Mouse (Mus musculus) embryonic facial prominence, embryonic 11.5 days (tissue): Measurements from ENCODE around the gene Ms4a2. TPM values are rescaled to one million over a fixed set of nuclear protein-coding genes. Genes with fewer than 3 reads are reported as not detected.

ENCODE experiments used
- ATAC-seq: fragments of 200-750 bp; cut with Nextera tagmentation; replicated peaks from 2 replicates; pipeline ENCODE4 v1.8.0; 2017; ENCODE audit warnings: low read depth; ENCODE audit not compliant: insufficient number of reproducible peaks, low FRiP score, low TSS enrichment
- DNase-seq: peaks from one replicate; pipeline ENCODE4 v3.0.0-alpha.2; 2015; ENCODE audit warnings: low spot score
- H3K27ac ChIP-seq: fragments of 300-500 bp; sonication (generic); replicated peaks from 2 replicates; pipeline ENCODE4 v1.5.1; 2014; ENCODE audit warnings: mild to moderate bottlenecking, low read depth, low read length, control low read depth
- H3K27me3 ChIP-seq: fragments of 300-500 bp; sonication (generic); 2 replicates; pipeline ENCODE4 v1.6.1; 2014; ENCODE audit warnings: mild to moderate bottlenecking, low read length, moderate library complexity, mixed read lengths; ENCODE audit not compliant: control insufficient read depth, insufficient read depth
- H3K36me3 ChIP-seq: fragments of 300-500 bp; sonication (generic); replicated peaks from 2 replicates; pipeline ENCODE4 v1.6.1; 2014; ENCODE audit warnings: low read depth, mild to moderate bottlenecking, low read length, moderate library complexity, mixed read lengths; ENCODE audit not compliant: control insufficient read depth, insufficient read depth
- H3K4me1 ChIP-seq: fragments of 300-500 bp; sonication (generic); 2 replicates; pipeline ENCODE4 v1.6.1; 2014; ENCODE audit warnings: low read length, mixed read lengths; ENCODE audit not compliant: control insufficient read depth, insufficient read depth
- H3K4me2 ChIP-seq: fragments of 300-500 bp; sonication (generic); 2 replicates; pipeline ENCODE4 v1.6.1; 2014; ENCODE audit warnings: low read depth, mild to moderate bottlenecking, control low read depth, low read length, moderate library complexity
- H3K4me3 ChIP-seq: fragments of 300-500 bp; sonication (generic); 2 replicates; pipeline ENCODE4 v1.5.1; 2014; ENCODE audit warnings: low read depth, low read length, control low read depth
- H3K9ac ChIP-seq: fragments of 300-500 bp; sonication (generic); replicated peaks from 2 replicates; pipeline ENCODE4 v1.6.1; 2014; ENCODE audit warnings: mild to moderate bottlenecking, control low read depth, low read length
- H3K9me3 ChIP-seq: fragments of 300-500 bp; sonication (generic); replicated peaks from 2 replicates; pipeline ENCODE4 v1.6.1; 2016; ENCODE audit warnings: mild to moderate bottlenecking, low read length, inconsistent platforms, mixed read lengths; ENCODE audit not compliant: control insufficient read depth
- WGBS: fragments of 180-500 bp; shearing (Covaris S2); extraction: QIAGEN DNeasy Blood & Tissue Kit; methylation state at CpG from one replicate; pipeline ENCODE4 v1.1.7; 2014; 5-methylcytosine and 5-hydroxymethylcytosine counted together
- polyA plus RNA-seq: library from polyadenylated mRNA; unstranded; fragments of >200 nt; fragmentation: Nextera tagmentation; extraction: Ambion mirVana; gene quantifications from 2 replicates; pipeline ENCODE4 v1.2.1, GENCODE M21; 2014

Ms4a2 gene
- polyA plus RNA-seq, 1 experiment from 2014 or later = 0.17 TPM

DNA sequence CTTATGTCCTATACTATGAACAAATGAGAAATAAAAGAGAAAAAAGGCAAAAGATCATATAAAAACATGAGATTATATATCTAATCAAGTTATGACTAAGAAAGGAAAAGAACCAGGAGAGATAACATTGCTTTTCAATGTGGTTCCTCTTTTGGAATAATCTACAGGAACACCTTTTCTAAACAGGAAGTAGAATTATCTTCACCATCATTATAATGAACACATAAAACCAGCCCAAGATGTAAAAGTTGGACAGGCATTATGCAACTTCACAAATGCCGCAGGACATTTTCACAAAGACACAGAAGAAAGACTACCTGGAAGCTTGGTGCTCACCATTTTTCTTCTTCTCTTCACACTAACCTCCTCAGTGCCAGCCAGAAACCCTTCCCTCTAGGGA, 10.4 kb downstream of the Ms4a2 start:
- no peaks in the 10 kb centered on the region for H3K36me3 ChIP-seq
- no peak overlapping the region for H3K27ac ChIP-seq
- H3K4me3 ChIP-seq = no peak overlapping the region
- 91% methylated on average over 1 of the region's 1 CpGs for WGBS
- no peaks in the 10 kb centered on the region for H3K9me3 ChIP-seq
- no peaks in the 10 kb centered on the region for H3K27me3 ChIP-seq
- ATAC-seq (no peak), DNase-seq (no peak)
- H3K4me2 ChIP-seq = no peak overlapping the region
- no peaks in the 10 kb centered on the region for H3K4me1 ChIP-seq
- H3K9ac ChIP-seq = no peak overlapping the region

- H3K4me3 ChIP-seq = no peak overlapping the region
- no peaks in the 10 kb centered on the region for H3K4me1 ChIP-seq
- H3K27ac ChIP-seq = no peak overlapping the region
- H3K9ac ChIP-seq = no peak overlapping the region
- WGBS = 67% methylated on average over 2 of the region's 2 CpGs
- H3K27me3 ChIP-seq = no peaks in the 10 kb centered on the region
- H3K4me2 ChIP-seq = no peak overlapping the region
- no peaks in the 10 kb centered on the region for H3K9me3 ChIP-seq
- H3K36me3 ChIP-seq = no peaks in the 10 kb centered on the region
- DNase-seq (no peak), ATAC-seq (no peak)
These were observed 11.2 kb downstream of the Ms4a2 start for GRCm38 (mm10) chr19:11612293-11612692.

DNA sequence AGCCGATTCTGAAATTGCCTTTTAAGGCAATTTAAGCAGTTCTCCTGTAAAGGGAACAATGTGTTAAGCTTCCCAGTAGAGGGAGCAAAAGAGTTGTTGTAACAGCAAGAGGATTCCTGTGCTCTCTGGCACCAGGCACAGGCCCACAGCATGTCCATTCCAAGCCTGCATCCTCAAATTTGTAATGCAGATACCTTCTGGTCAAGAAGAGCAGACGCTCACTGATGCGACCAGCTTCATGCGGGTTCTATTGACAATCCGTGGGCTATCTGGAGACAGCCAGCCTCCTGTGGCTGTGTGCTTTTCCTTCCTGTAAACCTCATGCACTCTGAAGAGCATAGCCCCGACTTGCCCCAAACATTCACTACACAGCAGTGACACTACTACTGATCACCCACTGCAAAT, 12.0 kb downstream of the Ms4a2 start:
- ATAC-seq = no peak
- H3K27ac ChIP-seq = no peak overlapping the region
- H3K36me3 ChIP-seq = no peaks in the 10 kb centered on the region
- H3K27me3 ChIP-seq = no peaks in the 10 kb centered on the region
- no peak overlapping the region for H3K4me3 ChIP-seq
- peak; percentile 67 for DNase-seq
- H3K4me2 ChIP-seq = no peak overlapping the region
- no peak overlapping the region for H3K9ac ChIP-seq
- WGBS = 28% methylated on average over 6 of the region's 6 CpGs
- no peaks in the 10 kb centered on the region for H3K9me3 ChIP-seq
- H3K4me1 ChIP-seq = no peaks in the 10 kb centered on the region

GRCm38 (mm10) chr19:11608172-11608571, 15.3 kb downstream of the Ms4a2 start:
- Histone ChIP-seq H3K27ac (no peak overlapping the region), H3K27me3 (no peaks in the 10 kb centered on the region), H3K4me1 (no peaks in the 10 kb centered on the region), H3K4me2 (no peak overlapping the region), H3K36me3 (no peaks in the 10 kb centered on the region), H3K9me3 (no peaks in the 10 kb centered on the region), H3K4me3 (no peak overlapping the region), H3K9ac (no peak overlapping the region)
- DNase-seq (peak; percentile 62), ATAC-seq (no peak)
- WGBS = 24% methylated on average over 1 of the region's 1 CpGs

DNA sequence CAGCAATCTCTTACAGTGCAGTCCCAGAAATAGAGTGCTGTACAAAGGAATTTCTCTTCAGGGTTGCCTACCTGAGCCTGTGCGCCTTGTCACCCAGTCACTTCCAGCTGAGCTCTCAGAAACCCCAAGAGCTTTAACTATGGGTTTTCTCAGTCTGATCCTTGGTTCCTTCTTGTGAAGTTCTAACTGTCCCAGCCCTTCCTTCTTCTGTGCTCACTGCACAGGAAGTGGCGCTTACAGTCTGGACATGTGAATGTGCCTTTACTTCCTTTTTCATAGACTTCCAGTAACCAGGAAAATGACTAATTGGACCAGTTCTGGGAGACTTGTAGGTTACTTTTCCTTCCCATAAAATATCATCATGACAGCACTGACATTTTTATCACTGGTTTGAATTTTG, 18.9 kb downstream of the Ms4a2 start, which contains the start of gene Ms4a6d:
Ms4a6d (minus strand) TSS at position 247 of the 400 bp plus-strand sequence.
- ATAC-seq (no peak), DNase-seq (no peak)
- H3K27ac ChIP-seq = no peak within 1 kb of the TSS
- H3K4me2 ChIP-seq = no peak within 1 kb of the TSS
- no peaks in the 10 kb centered on the region for H3K27me3 ChIP-seq
- no peaks in the 10 kb centered on the region for H3K4me1 ChIP-seq
- 91% methylated on average over 2 of the region's 2 CpGs for WGBS
- H3K9ac ChIP-seq = no peak within 1 kb of the TSS
- no peak within 1 kb of the TSS for H3K4me3 ChIP-seq
- H3K9me3 ChIP-seq = no peaks in the 10 kb centered on the region
- H3K36me3 ChIP-seq = no peaks in the 10 kb centered on the region

DNA sequence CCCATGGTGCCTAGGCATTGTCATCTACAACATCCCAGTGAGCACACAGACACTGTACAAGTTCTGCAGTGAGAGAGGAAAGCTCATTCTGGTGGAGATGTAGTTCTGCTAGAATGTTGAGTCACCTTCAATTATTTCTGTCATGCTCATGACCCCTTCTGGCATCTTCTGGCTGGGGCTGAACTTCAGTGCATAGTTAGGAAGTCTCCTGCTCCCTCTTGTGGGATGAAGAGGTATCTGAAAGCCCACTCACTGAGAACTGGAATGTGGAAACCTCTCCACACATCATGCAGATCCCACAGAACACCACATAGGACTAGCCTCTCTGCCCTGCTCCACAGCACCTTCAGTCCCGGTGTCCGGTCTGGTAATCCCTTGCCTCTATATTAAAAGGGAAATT, 21.5 kb downstream of the Ms4a2 start:
- no peaks in the 10 kb centered on the region for H3K4me1 ChIP-seq
- H3K9ac ChIP-seq = no peak overlapping the region
- no peak overlapping the region for H3K4me2 ChIP-seq
- peak; percentile 6 for DNase-seq
- no peak overlapping the region for H3K4me3 ChIP-seq
- H3K27ac ChIP-seq = no peak overlapping the region
- no peaks in the 10 kb centered on the region for H3K9me3 ChIP-seq
- 89% methylated on average over 2 of the region's 2 CpGs for WGBS
- no peak for ATAC-seq
- no peaks in the 10 kb centered on the region for H3K27me3 ChIP-seq
- no peaks in the 10 kb centered on the region for H3K36me3 ChIP-seq

- WGBS = 94% methylated on average over 3 of the region's 3 CpGs
These were observed 22.2 kb downstream of the Ms4a2 start for GRCm38 (mm10) chr19:11601349-11601748.

GRCm38 (mm10) chr19:11589891-11590449, 33.5 kb downstream of the Ms4a2 start:
- Histone ChIP-seq H3K9ac (no peak overlapping the region), H3K4me1 (no peaks in the 10 kb centered on the region), H3K36me3 (no peaks in the 10 kb centered on the region), H3K27me3 (no peaks in the 10 kb centered on the region), H3K4me3 (no peak overlapping the region), H3K9me3 (no peaks in the 10 kb centered on the region), H3K27ac (no peak overlapping the region), H3K4me2 (no peak overlapping the region)
- ATAC-seq = no peak
- no peak for DNase-seq
- WGBS = 67% methylated on average over 2 of the region's 2 CpGs

More at GRCm38 (mm10) chr19:11601349-11601748, 22.2 kb downstream of the Ms4a2 start:
- no peak overlapping the region for H3K9ac ChIP-seq
- no peaks in the 10 kb centered on the region for H3K27me3 ChIP-seq
- DNase-seq (no peak), ATAC-seq (no peak)
- H3K4me1 ChIP-seq = no peaks in the 10 kb centered on the region
- H3K4me3 ChIP-seq = no peak overlapping the region
- H3K4me2 ChIP-seq = no peak overlapping the region
- no peaks in the 10 kb centered on the region for H3K9me3 ChIP-seq
- no peak overlapping the region for H3K27ac ChIP-seq
- H3K36me3 ChIP-seq = no peaks in the 10 kb centered on the region
